Mouse (Mus musculus) regulatory T cell (primary cell): ENCODE measurements around the gene Myo5a.

ENCODE experiments used
- in situ Hi-C: fragments of 300-600 bp; cut with MboI, MseI; formaldehyde crosslinking; loops from one replicate; pipeline ENCODE4 v1.15.1; 2025; ENCODE audit warnings: high pct_unique_total_duplicates

Gene Myo5a

GRCm38 (mm10) chr9:75246080-75246930 is 175.5 kb downstream of the Myo5a start:
- in situ Hi-C loops = no loop called here

GRCm38 (mm10) chr9:75247870-75248269 is 177.1 kb downstream of the Myo5a start:
- in situ Hi-C loops = no loop called here

- in situ Hi-C loops = no loop called here
These were observed 177.5 kb downstream of the Myo5a start for GRCm38 (mm10) chr9:75248359-75248758.

GRCm38 (mm10) chr9:75248874-75249273 is 178.1 kb downstream of the Myo5a start:
- in situ Hi-C loops = no loop called here

GRCm38 (mm10) chr9:75253158-75253557 is 182.3 kb downstream of the Myo5a start:
- in situ Hi-C loops = loop anchor here (10.0 kb wide), 1 partner anchor 918 kb away; no protein-coding TSS in a partner anchor

GRCm38 (mm10) chr9:75253766-75254165 is 183.0 kb downstream of the Myo5a start:
- in situ Hi-C loops = loop anchor here (10.0 kb wide), 1 partner anchor 919 kb away; no protein-coding TSS in a partner anchor

GRCm38 (mm10) chr9:75254196-75254955 is 183.6 kb downstream of the Myo5a start:
- in situ Hi-C loops = loop anchor here (10.0 kb wide), 1 partner anchor 920 kb away; no protein-coding TSS in a partner anchor

GRCm38 (mm10) chr9:75255820-75256545 is 185.2 kb downstream of the Myo5a start:
- in situ Hi-C loops = loop anchor here (10.0 kb wide), 1 partner anchor 921 kb away; no protein-coding TSS in a partner anchor

GRCm38 (mm10) chr9:75258792-75259191 is 188.0 kb downstream of the Myo5a start:
- in situ Hi-C loops = loop anchor here (10.0 kb wide), 1 partner anchor 924 kb away; no protein-coding TSS in a partner anchor

GRCm38 (mm10) chr9:75259656-75260055 is 188.8 kb downstream of the Myo5a start:
- in situ Hi-C loops = loop anchor here (10.0 kb wide), 1 partner anchor 925 kb away; no protein-coding TSS in a partner anchor

- in situ Hi-C loops = no loop called here
These were observed 190.6 kb downstream of the Myo5a start for GRCm38 (mm10) chr9:75261332-75261872.

GRCm38 (mm10) chr9:75262235-75262826 is 191.5 kb downstream of the Myo5a start:
- in situ Hi-C loops = no loop called here

- in situ Hi-C loops = no loop called here
These were observed 193.3 kb downstream of the Myo5a start for GRCm38 (mm10) chr9:75264008-75264718.

GRCm38 (mm10) chr9:75267147-75267546 is 196.3 kb downstream of the Myo5a start:
- in situ Hi-C loops = no loop called here

- in situ Hi-C loops = no loop called here
These were observed 199.6 kb downstream of the Myo5a start for GRCm38 (mm10) chr9:75270382-75270781.

GRCm38 (mm10) chr9:75271539-75271938 is 200.7 kb downstream of the Myo5a start:
- in situ Hi-C loops = no loop called here
